Mouse (Mus musculus) kidney, adult 2 months (tissue): ENCODE data around the gene Rflna. TPM values are rescaled to one million over a fixed set of nuclear protein-coding genes. Genes with fewer than 3 reads are reported as not detected.
A peak's percentile ranks its signal among the peaks of the same experiment; 100 is the strongest.

ENCODE experiments used
- DNase-seq: peaks from one replicate; pipeline ENCODE4 v3.0.0; 2021
- H3K27ac ChIP-seq: fragments of 200-500 bp; 2 replicates; pipeline ENCODE4 v1.5.1; 2012; ENCODE audit warnings: low read depth, low read length, control low read depth, inconsistent platforms; ENCODE audit not compliant: insufficient read depth
- H3K27me3 ChIP-seq: fragments of 200-500 bp; replicated peaks from 2 replicates; pipeline ENCODE4 v1.6.1; 2012; ENCODE audit warnings: mild to moderate bottlenecking, moderate library complexity, low read length, inconsistent platforms; ENCODE audit not compliant: control insufficient read depth, insufficient read depth
- H3K36me3 ChIP-seq: fragments of 200-500 bp; 2 replicates; pipeline ENCODE4 v1.6.1; 2012; ENCODE audit warnings: mild to moderate bottlenecking, moderate library complexity, low read length, inconsistent platforms; ENCODE audit not compliant: control insufficient read depth, insufficient read depth
- H3K4me1 ChIP-seq: fragments of 200-500 bp; 2 replicates; pipeline ENCODE4 v1.6.1; 2011; ENCODE audit warnings: low read length; ENCODE audit not compliant: control insufficient read depth, insufficient read depth
- H3K4me3 ChIP-seq: fragments of 200-500 bp; 2 replicates; pipeline ENCODE4 v1.5.1; 2011; ENCODE audit warnings: mild to moderate bottlenecking, low read depth, low read length, control low read depth; ENCODE audit not compliant: insufficient read depth
- CTCF ChIP-seq: fragments of 200-500 bp; conservative IDR thresholded peaks from 2 replicates; pipeline ENCODE4 v1.5.1; 2011; ENCODE audit warnings: low read depth, mild to moderate bottlenecking, control low read depth, low read length, moderate library complexity, mixed read lengths; ENCODE audit not compliant: insufficient read depth, insufficient read length
- POLR2A ChIP-seq: fragments of 200-500 bp; IDR thresholded peaks from one replicate; pipeline ENCODE4 v1.6.1; 2011; ENCODE audit warnings: low read depth, low read length, control low read depth
- WGBS: fragments of 180-500 bp; shearing (Covaris S2); methylation state at CpG from one replicate; pipeline ENCODE4 v1.1.7; 2018; 5-methylcytosine and 5-hydroxymethylcytosine counted together
- polyA plus RNA-seq: library from polyadenylated mRNA; depleted of rRNA; stranded (reverse); fragments of >200 nt; gene quantifications from 2 replicates; pipeline ENCODE4 v1.2.3, GENCODE M21; 2012

Gene Rflna
- polyA plus RNA-seq, 1 experiment = 7.9 TPM

DNA sequence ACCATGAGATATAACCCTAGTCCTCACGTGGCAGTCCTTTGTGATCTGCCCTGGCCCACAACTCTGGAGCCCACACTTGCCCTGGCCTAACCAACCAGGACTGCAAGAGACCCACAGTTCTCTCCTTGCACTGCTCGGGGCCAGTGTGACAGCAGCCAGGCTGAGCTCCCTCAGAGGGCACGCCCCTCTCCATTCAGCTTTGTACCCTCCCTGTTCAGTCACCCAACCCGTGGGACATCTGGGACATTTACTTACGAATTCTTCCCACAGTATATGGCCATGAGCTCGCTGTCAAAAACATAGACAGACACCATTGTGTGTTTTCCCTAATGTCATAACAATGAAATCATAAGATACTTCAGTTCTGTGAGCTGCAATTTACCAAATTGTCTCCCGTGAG, 40.3 kb upstream of the Rflna start:
- no peaks in the 10 kb centered on the region for H3K36me3 ChIP-seq
- no peak overlapping the region for H3K4me3 ChIP-seq
- WGBS = 78% methylated on average over 7 of the region's 7 CpGs
- no peak for TF ChIP-seq POLR2A
- no peak for TF ChIP-seq CTCF
- no peak for DNase-seq
- H3K27me3 ChIP-seq = no peaks in the 10 kb centered on the region
- no peak overlapping the region for H3K27ac ChIP-seq
- peaks cover 8% of the 10 kb centered on the region; the same call in 1 of the 2 replicates for H3K4me1 ChIP-seq

DNA sequence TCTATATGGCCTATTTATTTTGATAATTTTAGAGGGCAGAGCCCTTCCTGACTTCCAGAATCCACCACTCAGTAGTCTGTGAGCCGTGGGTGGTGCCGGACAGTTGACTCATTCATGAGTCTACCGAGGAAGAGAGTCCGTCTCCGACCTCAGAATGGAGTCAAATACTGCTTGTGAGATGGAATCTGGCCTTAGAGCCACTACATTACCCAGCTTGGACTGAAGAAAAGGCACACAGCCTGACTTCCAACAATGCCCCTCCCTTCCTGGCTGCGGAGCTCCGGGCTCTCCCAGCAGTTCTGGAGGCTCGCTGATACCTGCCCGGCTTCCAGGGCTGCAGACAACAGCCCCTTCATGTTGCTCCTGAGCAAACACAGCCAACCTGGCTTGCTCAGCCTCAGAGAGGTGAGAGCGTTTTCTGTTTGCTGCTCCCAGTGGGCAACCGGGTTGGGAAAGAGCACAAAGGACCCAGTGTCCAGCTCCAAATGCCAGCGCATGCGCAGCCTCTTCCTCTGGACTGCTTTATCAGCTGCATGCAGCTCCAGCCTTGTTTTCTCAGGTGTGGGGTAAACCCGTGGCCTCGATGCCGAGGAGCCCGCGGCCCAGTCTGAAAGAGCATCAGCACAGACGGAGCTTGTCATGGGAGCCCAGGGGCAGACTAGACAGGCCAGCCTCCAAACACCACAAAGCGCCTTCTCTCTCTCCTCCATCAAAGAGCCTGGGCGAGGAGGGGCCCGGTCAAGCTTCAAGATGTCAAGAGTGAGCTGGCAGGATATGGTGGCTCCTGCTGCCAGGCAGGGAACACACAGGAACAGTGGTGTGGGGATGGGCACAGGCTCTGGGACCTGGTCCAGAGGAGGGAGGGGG, 39.0 kb upstream of the Rflna start:
- H3K27ac ChIP-seq = no peak overlapping the region
- H3K4me3 ChIP-seq = no peak overlapping the region
- peak; percentile 45 for DNase-seq
- no peaks in the 10 kb centered on the region for H3K36me3 ChIP-seq
- no peaks in the 10 kb centered on the region for H3K27me3 ChIP-seq
- WGBS = 27% methylated on average over 22 of the region's 22 CpGs
- peaks cover 8% of the 10 kb centered on the region; the same call in 1 of the 2 replicates for H3K4me1 ChIP-seq
- TF ChIP-seq CTCF (no peak), POLR2A (no peak)

DNA sequence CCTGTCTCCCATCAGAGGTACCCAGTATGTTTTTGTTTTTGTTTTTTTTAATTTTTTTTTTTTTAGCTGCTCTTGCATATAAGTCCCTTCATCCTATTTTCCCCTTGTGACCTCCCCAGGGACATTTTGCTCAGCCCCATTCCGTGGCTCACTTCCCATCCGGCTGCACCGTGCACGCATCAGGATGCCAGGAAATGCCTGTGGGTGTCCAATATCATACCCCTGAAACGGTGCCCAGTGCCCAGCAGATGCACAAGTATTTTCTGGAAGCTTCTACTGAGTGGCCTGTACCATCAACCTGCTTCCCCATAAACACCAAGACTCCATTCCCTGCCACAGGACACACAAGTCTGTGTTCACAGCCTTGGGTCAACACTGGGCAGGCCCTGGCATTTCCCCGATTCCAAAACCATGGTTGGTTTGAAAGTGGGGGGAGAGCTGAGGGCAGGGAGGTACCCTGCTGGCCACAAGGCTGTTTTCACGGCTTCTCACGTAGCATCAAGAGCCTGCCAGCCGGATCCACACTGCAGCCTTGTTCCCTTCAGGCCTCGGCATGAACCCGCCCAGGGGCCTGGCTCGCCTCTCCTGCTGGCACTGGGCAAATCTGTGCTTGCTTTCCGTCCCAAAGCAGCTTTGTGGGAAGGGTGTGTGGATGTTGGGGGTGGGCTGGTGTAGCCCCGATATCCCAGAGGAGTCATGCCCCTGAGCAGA, 36.2 kb upstream of the Rflna start:
- WGBS = 72% methylated on average over 14 of the region's 14 CpGs
- Histone ChIP-seq H3K36me3 (no peaks in the 10 kb centered on the region), H3K27me3 (no peaks in the 10 kb centered on the region), H3K27ac (no peak overlapping the region), H3K4me3 (no peak overlapping the region), H3K4me1 (no peaks in the 10 kb centered on the region)
- TF ChIP-seq POLR2A = no peak
- TF ChIP-seq CTCF = no peak
- no peak for DNase-seq

DNA sequence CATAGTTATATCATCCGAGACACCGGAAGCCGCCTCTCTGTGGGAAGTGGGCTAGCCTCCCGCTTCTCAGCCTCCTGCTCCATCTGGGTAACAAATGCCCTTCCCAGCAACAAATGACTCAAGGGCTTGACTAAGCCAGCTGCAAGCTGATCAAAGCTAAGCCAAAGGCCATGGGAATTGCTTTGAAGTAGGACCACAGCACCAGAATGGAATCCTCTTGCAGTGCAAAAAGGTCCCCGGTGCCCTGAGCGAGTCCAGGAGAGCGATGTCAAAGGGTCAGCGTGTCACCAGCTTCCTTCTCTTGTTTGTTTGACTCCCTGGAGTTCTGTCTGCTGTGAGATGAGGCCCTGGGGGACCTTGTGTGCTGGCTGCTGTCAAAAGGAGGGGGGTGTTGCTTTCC, 33.2 kb upstream of the Rflna start:
- no peak overlapping the region for H3K27ac ChIP-seq
- H3K27me3 ChIP-seq = no peaks in the 10 kb centered on the region
- TF ChIP-seq CTCF = no peak
- TF ChIP-seq POLR2A = no peak
- DNase-seq = peak; percentile 58
- no peaks in the 10 kb centered on the region for H3K36me3 ChIP-seq
- WGBS = 47% methylated on average over 8 of the region's 8 CpGs
- H3K4me3 ChIP-seq = no peak overlapping the region
- H3K4me1 ChIP-seq = no peaks in the 10 kb centered on the region

DNA sequence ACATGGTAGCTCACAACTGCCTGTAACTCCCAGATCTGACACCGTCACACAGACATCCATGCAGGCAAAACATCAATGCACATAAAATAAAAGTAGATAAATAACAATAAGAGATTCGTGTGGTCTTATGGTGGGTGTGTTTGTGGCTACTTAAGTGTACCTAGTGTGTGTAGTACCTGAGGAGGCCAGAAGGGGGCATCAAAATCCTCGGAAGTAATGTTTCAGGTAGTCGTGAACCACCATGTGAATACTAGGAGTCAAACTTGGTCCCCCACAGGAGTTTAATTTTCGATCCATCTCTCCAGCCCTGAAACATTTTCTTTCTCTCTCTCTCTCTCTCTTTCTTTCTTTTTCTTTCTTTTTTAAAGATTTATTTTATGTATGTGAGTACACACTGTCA, 16.8 kb upstream of the Rflna start:
- H3K4me1 ChIP-seq = peaks cover 4% of the 10 kb centered on the region; the same call in 1 of the 2 replicates
- TF ChIP-seq POLR2A = no peak
- TF ChIP-seq CTCF = no peak
- no peaks in the 10 kb centered on the region for H3K27me3 ChIP-seq
- DNase-seq = peak; percentile 25
- H3K27ac ChIP-seq = no peak overlapping the region
- no peaks in the 10 kb centered on the region for H3K36me3 ChIP-seq
- no peak overlapping the region for H3K4me3 ChIP-seq
- 87% methylated on average over 5 of the region's 5 CpGs for WGBS

DNA sequence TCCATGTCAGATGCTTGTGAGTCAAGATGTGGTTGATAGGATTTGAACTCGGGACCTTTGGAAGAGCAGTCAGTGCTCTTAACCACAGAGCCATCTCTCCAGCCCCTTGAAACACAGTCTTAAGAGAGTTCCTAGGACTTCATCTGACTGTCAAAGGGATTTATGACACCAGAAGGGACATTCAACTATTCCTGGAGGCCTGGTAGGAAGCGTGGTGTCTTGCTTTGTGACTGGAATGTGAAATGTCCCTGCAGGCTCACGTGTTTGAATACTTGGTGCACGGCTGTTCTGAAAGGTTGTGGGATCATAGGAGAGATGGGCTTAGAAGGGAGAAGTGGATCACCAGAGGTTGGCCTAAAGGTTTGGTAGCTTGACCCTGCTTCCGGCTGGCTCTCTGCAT, 16.4 kb upstream of the Rflna start:
- H3K27me3 ChIP-seq = no peaks in the 10 kb centered on the region
- H3K36me3 ChIP-seq = no peaks in the 10 kb centered on the region
- no peak for TF ChIP-seq POLR2A
- TF ChIP-seq CTCF = no peak
- H3K27ac ChIP-seq = no peak overlapping the region
- WGBS = 73% methylated on average over 5 of the region's 5 CpGs
- no peak overlapping the region for H3K4me3 ChIP-seq
- H3K4me1 ChIP-seq = peaks cover 4% of the 10 kb centered on the region; the same call in 1 of the 2 replicates
- DNase-seq = peak; percentile 65

DNA sequence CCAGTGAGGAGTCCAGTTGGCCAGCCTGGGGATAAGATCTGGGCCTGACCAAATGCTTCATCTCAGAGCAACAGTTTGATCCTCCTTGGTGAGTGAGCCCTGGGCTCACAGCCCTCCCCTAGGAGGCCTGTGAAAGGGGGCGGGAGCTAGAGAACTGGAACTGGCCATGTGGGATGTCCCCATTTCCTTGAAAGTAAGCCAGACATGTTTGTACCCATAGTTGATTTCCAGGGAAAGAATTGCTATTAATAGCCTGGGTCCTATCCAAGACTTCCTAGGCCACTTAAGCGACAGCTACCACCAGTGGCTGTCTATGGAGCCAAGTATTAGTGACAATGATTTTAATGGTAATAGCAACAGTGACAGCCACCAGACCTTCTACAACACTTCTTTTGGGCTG, 13.3 kb upstream of the Rflna start:
- peaks cover 4% of the 10 kb centered on the region; the same call in 1 of the 2 replicates for H3K4me1 ChIP-seq
- H3K36me3 ChIP-seq = no peaks in the 10 kb centered on the region
- no peak overlapping the region for H3K4me3 ChIP-seq
- H3K27ac ChIP-seq = no peak overlapping the region
- 58% methylated on average over 2 of the region's 2 CpGs for WGBS
- peak; percentile 76 for DNase-seq
- TF ChIP-seq POLR2A (no peak), CTCF (no peak)
- H3K27me3 ChIP-seq = no peaks in the 10 kb centered on the region
